Mouse (Mus musculus): ENCODE measurements around the gene Zmynd11. TPM values are rescaled to one million over a fixed set of nuclear protein-coding genes. Genes with fewer than 3 reads are reported as not detected.

Zmynd11 gene
- 104 and 143 TPM in 2 replicates for total RNA-seq (2014; rRNA removed)
- polyA plus RNA-seq (2015; fragmentation: Nextera tagmentation; extraction: Ambion mirVana), result 121 and 127 TPM in 2 replicates

- Histone ChIP-seq H3K9ac (replicated peaks; ENCODE audit: low read length) (peak within 1 kb of the TSS; percentile 100), H3K27ac (peak within 1 kb of the TSS; percentile 100), H3K9me3 (ENCODE audit: low read length) (no peaks in the 10 kb centered on the region), H3K36me3 (ENCODE audit: insufficient read depth, low read length) (no peaks in the 10 kb centered on the region), H3K27me3 (ENCODE audit: insufficient read depth, low read length) (no peaks in the 10 kb centered on the region), H3K4me1 (ENCODE audit: insufficient read depth, low read length) (peaks cover 5% of the 10 kb centered on the region), H3K4me3 (ENCODE audit: low read length) (peak within 1 kb of the TSS; percentile 95), H3K4me2 (ENCODE audit: low read depth, low read length) (peak within 1 kb of the TSS; percentile 83)
- under 1% methylated on average over 54 of the region's 98 CpGs for WGBS
- peak; percentile 89 for ATAC-seq
- peak; percentile 82 for DNase-seq (ENCODE audit: low spot score)
- TF ChIP-seq CTCF (IDR thresholded peaks at IDR 0.05; ENCODE audit: low read depth), result no peak
Measured at GRCm38 (mm10) chr13:9764646-9765536, at the start of gene Zmynd11. Gene Zmynd11, minus strand, starts transcription at chr13:9765330.

- WGBS, result 1% methylated on average over 12 of the region's 12 CpGs
- no peak for TF ChIP-seq CTCF (IDR thresholded peaks at IDR 0.05; ENCODE audit: low read depth)
- Histone ChIP-seq H3K4me2 (ENCODE audit: low read depth, low read length) (peak overlapping the region; percentile 87), H3K27me3 (ENCODE audit: insufficient read depth, low read length) (no peaks in the 10 kb centered on the region), H3K9me3 (ENCODE audit: low read length) (no peaks in the 10 kb centered on the region), H3K9ac (replicated peaks; ENCODE audit: low read length) (peak overlapping the region; percentile 58), H3K4me3 (ENCODE audit: low read length) (peak overlapping the region; percentile 40), H3K36me3 (ENCODE audit: insufficient read depth, low read length) (no peaks in the 10 kb centered on the region), H3K27ac (peak overlapping the region; percentile 60; the same call in 1 of the 2 replicates), H3K4me1 (ENCODE audit: insufficient read depth, low read length) (no peaks in the 10 kb centered on the region; the same call in 1 of the 2 replicates)
- peak; percentile 69 for ATAC-seq
- peak; percentile 73 for DNase-seq (ENCODE audit: low spot score)
Measured at GRCm38 (mm10) chr13:9795889-9796631, 30.9 kb upstream of the Zmynd11 start.

GRCm38 (mm10) chr13:9786050-9786449, 20.9 kb upstream of the Zmynd11 start:
- no peak overlapping the region for H3K4me3 ChIP-seq (ENCODE audit: low read length)
- DNase-seq (ENCODE audit: low spot score) (no peak), ATAC-seq (no peak; the same call in 1 of the 2 replicates)
- TF ChIP-seq CTCF (IDR thresholded peaks at IDR 0.05; ENCODE audit: low read depth), result no peak
- no peaks in the 10 kb centered on the region for H3K4me1 ChIP-seq (ENCODE audit: insufficient read depth, low read length)
- H3K4me2 ChIP-seq (ENCODE audit: low read depth, low read length), result no peak overlapping the region
- no peaks in the 10 kb centered on the region for H3K36me3 ChIP-seq (ENCODE audit: insufficient read depth, low read length)
- H3K27ac ChIP-seq, result no peak overlapping the region
- H3K9ac ChIP-seq (replicated peaks; ENCODE audit: low read length), result no peak overlapping the region
- no peaks in the 10 kb centered on the region for H3K27me3 ChIP-seq (ENCODE audit: insufficient read depth, low read length)
- 26% methylated on average over 3 of the region's 3 CpGs for WGBS
- no peaks in the 10 kb centered on the region for H3K9me3 ChIP-seq (ENCODE audit: low read length)

- Histone ChIP-seq H3K36me3 (ENCODE audit: insufficient read depth, low read length) (no peaks in the 10 kb centered on the region), H3K4me2 (ENCODE audit: low read depth, low read length) (no peak overlapping the region), H3K9me3 (ENCODE audit: low read length) (no peaks in the 10 kb centered on the region), H3K27ac (no peak overlapping the region), H3K4me3 (ENCODE audit: low read length) (no peak overlapping the region), H3K4me1 (ENCODE audit: insufficient read depth, low read length) (no peaks in the 10 kb centered on the region), H3K9ac (replicated peaks; ENCODE audit: low read length) (no peak overlapping the region), H3K27me3 (ENCODE audit: insufficient read depth, low read length) (no peaks in the 10 kb centered on the region)
- ATAC-seq, result no peak
- no peak for TF ChIP-seq CTCF (IDR thresholded peaks at IDR 0.05; ENCODE audit: low read depth)
- WGBS, result 84% methylated on average over 3 of the region's 3 CpGs
- no peak for DNase-seq (ENCODE audit: low spot score)
Measured at GRCm38 (mm10) chr13:9783717-9784116, 18.6 kb upstream of the Zmynd11 start.

- DNase-seq (ENCODE audit: low spot score), result no peak
- H3K27me3 ChIP-seq (ENCODE audit: insufficient read depth, low read length), result no peaks in the 10 kb centered on the region
Measured at GRCm38 (mm10) chr13:9775901-9776300, 10.8 kb upstream of the Zmynd11 start.

GRCm38 (mm10) chr13:9774077-9774476, 8.9 kb upstream of the Zmynd11 start:
- Histone ChIP-seq H3K36me3 (ENCODE audit: insufficient read depth, low read length) (no peaks in the 10 kb centered on the region), H3K4me1 (ENCODE audit: insufficient read depth, low read length) (no peaks in the 10 kb centered on the region), H3K27me3 (ENCODE audit: insufficient read depth, low read length) (no peaks in the 10 kb centered on the region), H3K9me3 (ENCODE audit: low read length) (no peaks in the 10 kb centered on the region), H3K4me2 (ENCODE audit: low read depth, low read length) (no peak overlapping the region), H3K27ac (no peak overlapping the region), H3K4me3 (ENCODE audit: low read length) (no peak overlapping the region), H3K9ac (replicated peaks; ENCODE audit: low read length) (no peak overlapping the region)
- no peak for TF ChIP-seq CTCF (IDR thresholded peaks at IDR 0.05; ENCODE audit: low read depth)
- DNase-seq (ENCODE audit: low spot score), result no peak
- no peak for ATAC-seq

More at GRCm38 (mm10) chr13:9775901-9776300, 10.8 kb upstream of the Zmynd11 start:
- no peak overlapping the region for H3K4me2 ChIP-seq (ENCODE audit: low read depth, low read length)
- no peaks in the 10 kb centered on the region for H3K4me1 ChIP-seq (ENCODE audit: insufficient read depth, low read length)
- H3K9ac ChIP-seq (replicated peaks; ENCODE audit: low read length), result no peak overlapping the region
- TF ChIP-seq CTCF (IDR thresholded peaks at IDR 0.05; ENCODE audit: low read depth), result no peak
- no peaks in the 10 kb centered on the region for H3K36me3 ChIP-seq (ENCODE audit: insufficient read depth, low read length)
- no peak overlapping the region for H3K4me3 ChIP-seq (ENCODE audit: low read length)
- no peak overlapping the region for H3K27ac ChIP-seq
- no peak for ATAC-seq
- 76% methylated on average over 5 of the region's 5 CpGs for whole genome bisulfite sequencing
- no peaks in the 10 kb centered on the region for H3K9me3 ChIP-seq (ENCODE audit: low read length)
